Mouse (Mus musculus) cerebellum, adult 9-11 months (tissue): ENCODE measurements around the gene Fosb.

Experiments
- DNase-seq: peaks from one replicate; pipeline ENCODE4 v3.0.0; 2022

The Fosb gene

DNA sequence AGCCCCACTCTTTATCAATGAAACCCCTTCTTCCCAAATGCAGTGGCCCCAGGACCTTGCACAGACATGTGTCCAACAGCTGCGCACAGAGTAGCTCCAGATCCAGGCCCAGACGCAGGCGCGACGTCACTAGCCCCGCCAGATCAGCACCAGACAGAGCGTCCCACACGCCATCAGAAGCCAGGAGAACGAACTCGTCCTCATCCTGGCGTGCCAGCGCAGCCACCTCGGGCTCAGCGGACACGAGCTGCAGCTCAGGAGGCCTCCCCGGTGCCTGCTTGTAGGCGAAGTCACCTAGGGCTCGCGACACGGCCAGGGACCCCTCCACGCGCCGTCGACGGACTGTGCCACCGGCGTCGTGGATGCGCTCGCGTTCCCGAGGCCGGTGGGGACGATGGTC, 30.8 kb downstream of the Fosb start:
- no peak for DNase-seq

DNA sequence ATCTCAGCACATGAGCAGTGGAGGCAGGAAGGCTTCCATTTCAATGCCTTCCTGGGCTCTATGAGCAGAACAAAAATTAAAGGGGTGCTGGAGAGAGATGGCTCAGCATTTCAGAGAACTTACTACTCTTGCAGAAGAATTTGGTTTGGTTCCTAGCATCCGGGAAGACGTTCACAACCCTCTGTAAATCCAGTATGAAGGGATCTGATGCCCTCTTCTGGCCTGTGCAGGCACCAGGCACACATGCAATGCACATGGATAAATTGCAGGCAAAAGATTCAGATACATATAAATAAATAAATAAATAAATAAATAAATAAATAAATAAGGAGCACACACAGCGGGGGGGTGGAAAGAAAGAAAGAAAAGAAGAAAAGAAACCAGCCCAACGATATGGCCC, 33.6 kb downstream of the Fosb start:
- DNase-seq, result no peak

DNA sequence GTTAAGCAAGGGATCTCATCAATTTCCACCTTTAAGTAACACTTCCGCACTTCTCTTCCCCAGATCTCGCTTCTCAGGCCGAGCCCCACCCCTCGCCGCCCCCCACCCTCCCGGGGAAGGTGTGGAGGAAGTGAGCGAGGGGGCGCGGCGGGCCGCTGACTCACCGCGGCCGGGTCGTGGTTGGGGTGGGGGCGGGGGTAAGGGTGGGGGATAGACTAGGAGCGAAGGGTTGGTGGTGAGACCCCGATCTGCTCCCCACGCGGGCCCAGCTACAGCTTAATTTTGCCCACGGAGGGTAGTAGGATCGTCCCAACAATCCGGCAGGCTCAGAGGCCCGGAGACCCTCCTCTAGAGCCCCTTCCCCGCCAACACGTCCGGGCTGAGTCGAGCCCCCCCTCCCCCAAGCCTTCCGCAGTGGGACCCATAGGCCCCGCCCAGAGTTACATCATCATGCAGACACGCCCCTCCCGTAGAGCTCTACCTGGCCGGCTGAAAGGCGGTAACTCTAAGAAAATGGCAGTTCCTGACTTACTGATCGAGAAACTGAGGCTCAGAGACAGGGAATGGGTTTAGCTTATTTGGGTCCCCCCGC, 37.6 kb downstream of the Fosb start:
- DNase-seq, result peak; percentile 79

DNA sequence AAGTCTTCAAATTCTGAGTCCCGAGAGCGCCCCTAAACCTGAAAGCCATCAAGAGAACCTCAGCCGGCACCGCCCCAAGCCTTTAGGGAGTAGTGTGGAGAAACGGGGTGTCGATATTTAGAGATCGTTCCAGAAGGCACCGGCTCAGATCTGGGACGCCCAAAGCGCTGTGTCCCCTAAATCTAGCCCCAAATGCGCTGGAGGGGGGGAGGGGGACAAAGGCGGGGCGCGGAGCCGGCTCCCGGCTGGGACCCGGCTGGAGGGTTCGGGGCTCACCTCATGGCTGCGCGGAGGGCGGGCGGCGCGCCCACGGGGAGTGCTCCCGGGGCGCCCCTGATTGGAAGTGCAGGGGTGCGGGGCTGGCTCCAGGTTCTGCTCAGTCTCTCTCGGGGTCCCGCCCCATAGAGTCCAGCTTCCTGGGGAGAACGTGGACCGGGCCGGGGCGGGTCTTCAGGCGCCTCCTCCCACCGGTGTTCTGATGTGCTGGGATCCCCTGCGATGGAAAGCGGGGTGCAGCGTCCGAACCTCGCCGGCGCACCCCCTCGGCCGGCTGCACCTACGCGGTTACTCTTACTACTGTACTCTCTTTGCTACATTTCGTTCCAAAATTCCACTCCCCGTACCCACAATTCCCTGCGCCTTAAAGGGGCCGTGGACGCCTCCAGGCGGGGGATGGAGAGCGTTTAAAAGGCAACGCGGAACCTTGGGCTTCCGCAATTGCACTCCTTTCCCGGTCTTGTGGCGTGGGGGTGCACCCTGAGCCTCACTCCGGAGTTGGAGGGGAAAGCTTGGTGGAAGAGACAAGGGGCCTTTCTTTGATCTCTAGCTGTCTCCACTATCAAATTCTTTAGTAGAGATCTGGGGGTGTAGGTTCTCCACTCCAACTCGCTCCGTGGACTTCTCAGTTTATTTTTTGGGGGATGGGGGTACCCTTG, 38.3 kb downstream of the Fosb start, which contains the start of gene Vasp:
Gene Vasp (minus strand): TSS at position 580 of the 935 bp plus-strand sequence.
- peak; percentile 83 for DNase-seq

DNA sequence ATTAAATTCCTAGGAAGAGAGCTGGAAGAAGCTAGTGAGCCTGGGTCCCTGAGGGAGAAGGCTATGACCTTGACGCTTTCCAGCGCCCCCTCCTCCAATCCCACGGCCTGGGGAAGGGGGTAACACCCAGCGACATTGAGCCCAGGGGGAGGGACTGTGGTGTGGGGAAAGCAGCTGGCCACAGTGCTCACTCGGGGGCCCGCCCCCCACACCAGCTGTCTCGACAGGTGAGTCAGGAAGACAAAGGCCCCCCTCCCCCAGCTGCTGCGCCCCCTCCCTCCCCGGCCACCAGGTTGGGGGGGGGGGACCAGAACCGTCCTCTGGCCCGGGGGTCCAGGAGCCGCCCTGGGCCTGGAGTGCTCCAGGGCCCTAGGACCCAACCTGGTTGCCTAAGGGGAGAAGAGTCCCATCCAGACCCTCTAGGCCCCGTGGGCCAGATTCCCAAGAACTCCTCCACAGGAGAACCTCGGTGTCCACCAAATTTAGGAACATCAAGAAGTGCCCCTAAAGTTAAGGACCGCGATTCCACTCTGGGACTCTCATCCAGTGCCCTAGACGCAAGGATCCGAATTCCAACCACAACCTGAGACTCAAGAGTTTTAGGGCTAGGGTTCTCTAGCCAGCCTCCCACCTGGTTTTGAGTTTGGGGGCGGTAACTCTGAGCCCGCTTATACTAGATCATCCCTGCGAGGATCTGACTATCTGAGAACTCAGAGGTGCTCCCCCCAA, 39.2 kb downstream of the Fosb start:
- peak; percentile 68 for DNase-seq

DNA sequence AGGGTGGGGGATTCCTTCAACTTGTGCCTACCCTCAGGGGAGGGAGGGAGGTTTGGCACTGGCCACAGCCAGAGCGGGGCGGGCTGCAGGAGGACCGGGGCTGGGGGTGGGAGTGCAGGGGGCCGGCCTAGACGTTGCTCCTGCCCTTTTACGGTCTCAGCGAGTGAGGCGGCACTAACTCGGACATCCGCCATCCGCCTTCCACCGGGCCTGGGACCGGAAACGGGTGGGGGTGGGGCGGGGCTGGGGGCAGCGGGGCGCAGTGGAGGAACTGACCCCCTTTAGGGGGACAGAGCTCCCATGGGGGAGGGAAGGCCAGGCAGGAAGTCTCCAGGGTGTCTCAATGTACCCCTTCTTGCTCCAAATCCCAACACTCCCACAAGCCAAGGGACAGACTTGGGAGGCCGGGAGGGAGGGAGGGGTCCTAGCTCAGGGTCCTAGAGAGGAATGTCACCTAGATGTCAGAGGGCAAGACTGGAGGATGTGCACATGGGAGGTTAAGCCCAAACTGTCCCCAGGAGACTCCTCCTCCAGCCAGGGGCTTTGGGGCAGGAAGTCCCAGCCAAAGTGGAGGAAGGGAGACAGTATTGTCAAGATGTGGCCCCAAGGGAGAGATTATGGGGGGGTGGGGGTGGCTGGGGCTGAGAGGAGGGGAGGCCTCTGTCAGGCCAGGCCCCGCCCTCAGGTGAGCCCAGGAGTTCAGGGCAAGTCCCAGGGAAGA, 40.0 kb downstream of the Fosb start:
- DNase-seq, result no peak

DNA sequence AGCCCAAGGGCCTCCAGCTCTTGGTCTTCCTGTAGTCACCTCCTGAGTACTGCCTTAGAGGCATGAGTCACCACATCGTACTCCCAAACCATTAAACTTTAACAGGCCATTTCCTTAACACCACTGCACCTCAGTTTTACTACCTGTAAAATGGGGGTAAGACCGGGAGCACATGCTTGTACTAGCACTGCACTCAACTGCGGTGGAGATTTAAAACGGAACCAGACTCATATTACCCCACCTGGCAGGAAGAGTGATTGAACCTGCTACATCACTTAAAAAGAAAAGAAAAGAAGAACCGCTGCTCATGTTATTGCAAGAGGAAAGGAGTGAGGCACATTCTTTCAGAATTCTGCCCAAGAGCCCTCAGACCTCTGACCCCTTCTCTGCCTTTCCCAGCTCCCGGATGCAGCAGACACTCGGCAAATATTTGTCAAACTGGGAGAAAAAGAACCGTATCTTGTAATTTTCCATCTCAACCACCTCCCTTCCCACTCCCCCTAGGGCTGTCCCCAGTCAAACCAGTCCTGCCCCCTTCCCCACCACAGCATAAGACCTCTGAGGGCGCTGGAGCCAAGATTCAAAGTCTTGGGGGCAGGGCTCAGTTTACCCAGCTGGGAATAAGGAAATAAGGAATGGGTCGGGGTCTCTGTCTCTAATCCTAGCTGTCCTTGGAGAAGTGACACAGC, 40.7 kb downstream of the Fosb start:
- no peak for DNase-seq

DNA sequence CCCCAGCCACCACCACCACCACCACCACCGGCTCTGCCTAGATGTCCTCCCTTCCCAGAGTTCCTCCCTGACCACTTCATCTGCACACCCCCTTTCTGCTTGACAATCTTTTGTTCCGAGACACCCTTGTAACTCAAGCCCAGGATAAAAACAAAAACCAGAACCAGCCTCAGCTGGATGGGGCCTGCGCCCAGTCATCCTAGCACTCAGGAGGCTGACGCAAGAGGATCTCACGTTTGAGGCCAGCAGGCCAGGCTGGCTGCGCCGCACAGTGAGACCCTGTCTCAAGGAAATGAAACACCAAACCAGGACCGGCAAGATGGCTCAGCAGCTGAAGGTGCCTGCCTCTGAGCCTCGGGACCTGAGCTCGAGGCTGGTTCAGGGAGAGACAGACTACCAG, 42.8 kb downstream of the Fosb start:
- DNase-seq, result no peak

DNA sequence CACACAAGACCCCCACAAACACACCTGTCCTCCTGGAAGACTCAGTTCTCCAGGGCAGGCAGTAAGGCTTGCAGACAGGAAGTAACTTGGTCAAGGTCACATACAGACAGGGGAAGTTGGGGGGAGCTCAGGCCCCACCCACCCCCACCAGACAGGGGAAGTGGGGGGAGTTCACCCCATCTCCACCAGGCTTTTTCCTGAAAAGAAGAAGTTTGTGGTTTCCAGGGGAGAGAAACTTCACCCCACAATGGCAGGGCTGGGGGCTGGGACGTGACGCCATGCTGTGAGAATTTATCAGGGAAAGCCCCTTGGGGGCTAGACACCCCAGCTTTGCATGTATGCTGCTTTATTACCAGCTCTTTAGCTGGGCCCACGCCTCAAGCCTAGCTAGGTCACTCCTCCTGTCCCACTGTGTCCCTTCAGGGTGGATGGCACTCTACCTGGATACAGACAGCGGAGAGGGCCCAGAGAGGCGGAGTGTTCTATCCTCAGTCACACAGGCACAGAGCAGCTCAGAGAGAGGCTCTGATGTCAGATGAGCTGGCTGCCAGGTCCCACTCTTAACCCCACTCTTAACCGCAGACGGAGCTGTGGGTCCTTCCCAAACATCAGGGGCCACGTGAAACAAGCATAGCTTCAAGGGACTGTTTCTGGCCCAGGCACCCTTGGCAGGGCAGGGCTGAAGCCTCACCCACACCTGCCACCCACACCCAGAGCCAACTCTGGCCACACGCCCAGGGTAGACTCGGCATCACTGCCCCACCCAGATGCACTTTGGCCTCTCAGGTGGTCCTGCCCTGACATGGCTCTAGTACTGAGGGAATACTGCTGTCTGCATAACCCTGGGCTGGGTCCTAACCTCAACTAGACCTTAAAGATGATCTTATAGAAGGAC, 43.7 kb downstream of the Fosb start:
- no peak for DNase-seq

DNA sequence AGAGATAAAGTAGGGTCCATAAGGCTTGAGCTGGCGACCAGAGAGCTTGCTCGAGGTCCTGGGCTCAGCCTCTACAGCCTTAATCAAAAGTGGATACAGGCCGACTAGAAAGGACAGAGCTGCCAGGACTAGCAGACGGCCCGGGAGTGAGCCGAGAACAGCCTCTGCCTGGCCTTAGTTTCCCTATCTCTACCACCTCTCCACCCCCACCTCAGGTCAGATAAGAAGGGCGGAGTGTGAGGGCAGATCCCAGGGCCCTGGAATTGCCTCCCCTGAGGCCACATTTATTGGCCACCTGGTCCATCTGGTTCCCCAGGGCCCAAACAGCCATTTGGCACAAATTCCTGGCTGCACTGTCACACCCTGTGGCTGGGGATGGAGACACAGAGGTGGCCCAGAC, 44.7 kb downstream of the Fosb start:
- peak; percentile 73 for DNase-seq

DNA sequence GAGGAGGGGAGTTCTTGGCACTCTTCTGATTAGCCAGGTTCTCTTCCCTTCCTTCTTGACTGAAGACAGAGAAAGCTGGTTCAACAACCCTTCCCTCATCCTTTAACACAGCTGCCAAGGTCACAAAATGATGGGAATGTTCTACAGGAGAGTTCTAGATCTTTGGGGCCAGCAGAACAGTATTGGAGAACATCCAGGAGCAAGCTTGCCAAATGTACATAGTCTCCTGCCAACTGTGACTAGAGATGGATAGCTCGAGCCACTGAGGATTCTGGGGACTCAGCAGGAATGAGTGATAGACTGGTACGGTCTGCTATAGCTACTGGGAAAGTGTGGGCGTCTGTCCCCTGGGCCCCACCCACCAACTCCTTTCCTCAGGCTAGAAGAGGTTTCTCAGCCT, 51.5 kb downstream of the Fosb start:
- no peak for DNase-seq

DNA sequence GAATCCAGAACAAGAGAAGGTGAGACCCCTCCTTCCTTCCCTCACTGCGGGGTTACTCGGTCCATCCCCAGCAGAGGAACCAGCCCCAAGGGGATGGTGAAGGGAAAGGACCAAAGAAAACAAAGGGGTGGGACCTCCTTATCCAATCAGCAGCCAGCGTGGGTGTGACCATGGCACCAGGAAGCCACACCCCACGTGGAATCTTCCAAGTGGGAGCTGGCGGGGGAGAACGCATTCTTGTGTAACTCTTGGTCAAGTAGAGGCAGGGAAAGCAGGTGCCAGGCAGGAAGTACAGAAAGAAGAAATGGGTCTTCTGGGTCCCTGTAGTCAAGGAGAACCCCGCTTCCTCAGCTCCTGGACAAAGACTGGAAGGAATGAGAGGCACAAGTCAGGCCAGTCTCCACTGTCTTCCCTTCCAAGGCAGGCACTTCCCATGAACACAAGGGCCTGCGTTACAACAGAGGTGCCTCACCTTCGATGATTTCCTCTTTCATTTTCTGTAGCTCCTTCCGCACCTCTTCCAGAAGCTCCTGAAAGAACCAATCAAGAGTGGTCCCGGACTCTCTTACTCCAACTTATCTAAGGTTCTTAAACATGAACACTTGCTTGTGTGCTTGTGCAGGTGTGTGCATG, 52.3 kb downstream of the Fosb start:
- DNase-seq, result no peak

DNA sequence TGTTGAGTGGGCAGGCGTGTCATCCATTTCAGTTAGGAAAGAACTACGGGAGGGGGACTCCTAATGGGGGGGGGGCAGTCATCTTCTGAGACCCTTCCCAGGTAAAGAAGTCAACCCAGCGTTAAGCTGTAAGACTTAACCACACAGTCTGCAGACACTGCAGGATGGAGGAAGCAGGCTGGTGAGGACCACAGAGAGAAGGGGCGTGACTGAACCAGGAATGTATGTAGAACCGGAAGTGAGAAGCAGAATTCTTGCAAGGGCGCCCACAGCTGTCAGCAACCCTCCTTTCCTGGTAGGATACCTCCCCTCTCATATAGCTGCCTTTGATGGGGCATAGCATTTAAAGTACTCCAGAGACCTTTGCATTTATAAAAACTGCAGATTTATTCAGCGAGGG, 53.3 kb downstream of the Fosb start:
- DNase-seq, result no peak

DNA sequence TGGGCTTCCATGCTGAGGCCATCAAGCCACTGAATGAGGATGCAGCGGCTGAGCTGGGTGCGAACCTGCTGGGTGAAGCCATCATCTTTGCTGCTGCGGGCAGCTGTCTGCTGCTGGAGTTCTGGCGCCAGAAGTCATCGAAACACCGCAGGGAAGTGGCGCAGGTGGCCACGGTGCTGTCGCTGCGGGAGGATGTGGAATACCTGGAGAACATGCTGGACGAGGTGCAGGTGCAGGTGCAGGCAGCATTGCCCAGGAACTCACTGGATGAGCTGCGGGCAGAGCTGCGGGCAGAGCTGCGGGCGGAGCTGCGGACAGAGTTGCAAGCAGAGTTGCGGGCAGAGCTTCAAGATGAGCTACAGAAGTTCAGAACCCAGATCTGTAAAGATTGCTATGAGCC, 54.5 kb downstream of the Fosb start:
- DNase-seq, result no peak

DNA sequence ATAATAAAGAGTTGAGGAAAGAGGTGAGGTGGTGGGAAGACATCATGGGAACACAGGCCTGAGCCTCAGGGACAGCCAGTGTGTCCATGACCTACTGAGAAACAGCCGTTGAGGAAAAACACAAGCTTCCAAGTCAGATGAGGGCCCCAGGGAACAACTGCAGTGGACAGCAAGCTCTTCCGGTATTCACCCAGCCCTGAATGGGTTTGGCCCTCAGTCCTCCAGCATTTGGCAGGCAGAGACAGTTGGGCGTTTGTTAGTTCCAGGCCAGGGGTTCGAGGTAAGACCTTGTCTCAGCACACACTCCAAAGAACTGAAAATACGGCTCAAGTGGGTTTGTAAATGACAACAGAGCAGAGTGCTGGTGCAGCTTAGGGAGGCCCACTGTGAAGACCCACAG, 56.4 kb downstream of the Fosb start:
- DNase-seq, result no peak
